7 mouse cellular contexts compared by ENCODE assay signal in the genomic region with DNA sequence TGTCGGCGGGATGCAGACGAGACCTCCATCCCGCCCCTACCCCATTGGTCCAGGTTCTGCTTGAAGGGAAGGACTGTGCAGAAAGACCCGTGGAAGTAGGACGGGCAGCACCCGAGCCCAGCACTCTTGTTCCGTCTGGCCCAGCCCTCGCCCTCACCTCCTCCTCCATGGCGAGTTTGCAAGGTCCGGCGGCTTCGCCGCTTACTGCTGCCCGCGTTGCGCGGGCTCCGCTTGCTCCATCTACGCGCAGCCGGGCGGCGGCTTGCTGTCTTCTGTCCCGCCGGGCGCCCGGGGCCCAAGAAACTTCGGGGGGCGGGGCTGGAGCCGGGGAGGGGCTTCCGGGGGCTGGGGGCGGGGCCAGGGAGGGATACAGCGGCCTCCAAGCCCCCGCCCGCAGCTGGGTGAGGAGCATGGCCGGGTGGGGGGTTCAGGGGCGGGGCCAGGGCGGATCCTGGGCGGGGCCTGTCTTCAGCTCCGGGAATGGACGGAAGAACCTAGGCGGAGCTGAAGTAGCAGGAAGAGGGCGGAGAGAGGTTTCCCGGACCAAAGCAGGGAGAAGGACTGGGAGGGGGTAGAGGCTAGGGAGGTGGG. TPM values are rescaled to one million over a fixed set of nuclear protein-coding genes. Genes with fewer than 3 reads are reported as not detected.
A peak's percentile ranks its signal among the peaks of the same experiment; 100 is the strongest.
DNase-seq lines count a peak whose midpoint lies in the region; ATAC-seq and TF ChIP-seq lines count a peak whose summit lies in the region.

A gene (minus strand): TSS at position 260 of the 591 bp plus-strand sequence.

- H3K27me3 ChIP-seq in intestine, postnatal 0 days (replicated peaks; ENCODE audit: control insufficient read depth, insufficient read depth, low read length) = no peaks in the 10 kb centered on the region
- H3K27me3 ChIP-seq in limb, embryonic 11.5 days (ENCODE audit: control insufficient read depth, insufficient read depth, low read length) = no peaks in the 10 kb centered on the region
- H3K27me3 ChIP-seq in midbrain, embryonic 14.5 days (ENCODE audit: control insufficient read depth, insufficient read depth, low read length) = no peaks in the 10 kb centered on the region

- no peaks in the 10 kb centered on the region for H3K9me3 ChIP-seq in intestine, postnatal 0 days (ENCODE audit: control insufficient read depth)
- H3K9me3 ChIP-seq in limb, embryonic 11.5 days (ENCODE audit: control insufficient read depth, low read length) = no peaks in the 10 kb centered on the region
- no peaks in the 10 kb centered on the region for H3K9me3 ChIP-seq in midbrain, embryonic 14.5 days (ENCODE audit: control insufficient read depth, low read length)

- no peaks in the 10 kb centered on the region for H3K36me3 ChIP-seq in intestine, postnatal 0 days (ENCODE audit: control insufficient read depth, insufficient read depth)
- H3K36me3 ChIP-seq in limb, embryonic 11.5 days (ENCODE audit: control insufficient read depth, insufficient read depth, low read length) = no peaks in the 10 kb centered on the region
- H3K36me3 ChIP-seq in midbrain, embryonic 14.5 days (ENCODE audit: control insufficient read depth, insufficient read depth, low read length) = no peaks in the 10 kb centered on the region

- H3K9ac ChIP-seq in intestine, postnatal 0 days (ENCODE audit: low read depth, low read length) = peak within 1 kb of the TSS; percentile 55
- peak within 1 kb of the TSS; percentile 49; the same call in 1 of the 2 replicates for H3K9ac ChIP-seq in limb, embryonic 11.5 days (ENCODE audit: low read length)
- peak within 1 kb of the TSS; percentile 50 for H3K9ac ChIP-seq in midbrain, embryonic 14.5 days (replicated peaks; ENCODE audit: low read length)

- no peak for TF ChIP-seq CTCF in intestine, postnatal 0 days (IDR thresholded peaks at IDR 0.05; ENCODE audit: low read depth)

- WGBS in intestine, postnatal 0 days = under 1% methylated on average over 42 of the region's 45 CpGs
- under 1% methylated on average over 42 of the region's 45 CpGs for WGBS in limb, embryonic 11.5 days
- WGBS in midbrain, embryonic 14.5 days = 1% methylated on average over 39 of the region's 45 CpGs

- H3K4me3 ChIP-seq in intestine, postnatal 0 days (ENCODE audit: low read depth, low read length) = peak within 1 kb of the TSS; percentile 54
- H3K4me3 ChIP-seq in limb, embryonic 11.5 days (ENCODE audit: low read depth, low read length) = peak within 1 kb of the TSS; percentile 48
- H3K4me3 ChIP-seq in midbrain, embryonic 14.5 days (replicated peaks; ENCODE audit: low read depth, low read length) = peak within 1 kb of the TSS; percentile 50

- H3K27ac ChIP-seq in intestine, postnatal 0 days (ENCODE audit: low read depth, low read length) = peak within 1 kb of the TSS; percentile 78
- peak within 1 kb of the TSS; percentile 25; the same call in 1 of the 2 replicates for H3K27ac ChIP-seq in limb, embryonic 11.5 days (replicated peaks; ENCODE audit: low read depth, low read length)
- peak within 1 kb of the TSS; percentile 74 for H3K27ac ChIP-seq in midbrain, embryonic 14.5 days (replicated peaks; ENCODE audit: low read depth, low read length)

- ATAC-seq in intestine, postnatal 0 days = peak; percentile 81
- ATAC-seq in limb, embryonic 11.5 days (ENCODE audit: insufficient number of reproducible peaks, low FRiP score, low TSS enrichment, low read depth) = peak; percentile 93
- peak; percentile 95 for ATAC-seq in midbrain, embryonic 14.5 days (ENCODE audit: low FRiP score, low TSS enrichment)

- peak; percentile 97 for DNase-seq in adrenal gland, postnatal 10 days
- peak; percentile 100 for DNase-seq in embryo, embryonic 9.5 days (ENCODE audit: extremely low spot score)
- DNase-seq in gonadal fat pad, adult 2 months (ENCODE audit: low read depth) = no peak
- peak; percentile 99 for DNase-seq in limb, embryonic 11.5 days (ENCODE audit: low spot score)
- peak; percentile 96 for DNase-seq in midbrain, embryonic 14.5 days
- peak; percentile 92 for DNase-seq in spleen, adult 18-20 months

- H3K4me1 ChIP-seq in intestine, postnatal 0 days (replicated peaks; ENCODE audit: control insufficient read depth, insufficient read depth, low read length) = peaks cover 15% of the 10 kb centered on the region
- H3K4me1 ChIP-seq in limb, embryonic 11.5 days (ENCODE audit: control insufficient read depth, insufficient read depth, low read length) = peaks cover 24% of the 10 kb centered on the region
- H3K4me1 ChIP-seq in midbrain, embryonic 14.5 days (ENCODE audit: control insufficient read depth, insufficient read depth, low read length) = peaks cover 10% of the 10 kb centered on the region; the same call in 1 of the 2 replicates

- peak within 1 kb of the TSS; percentile 77 for H3K4me2 ChIP-seq in intestine, postnatal 0 days (replicated peaks; ENCODE audit: low read depth)
- H3K4me2 ChIP-seq in limb, embryonic 11.5 days (ENCODE audit: low read depth, severe bottlenecking) = peak within 1 kb of the TSS; percentile 59
- H3K4me2 ChIP-seq in midbrain, embryonic 14.5 days (ENCODE audit: low read length) = peak within 1 kb of the TSS; percentile 71

RNA-seq across cellular contexts. Expression of the gene that starts here (rescaled TPM):
- total RNA-seq in adrenal gland, postnatal 10 days (2021) = 10 to 100 TPM; 32.5 to 37.8 TPM
- polyA plus RNA-seq in gonadal fat pad, adult 2 months (2012; rRNA removed) = 22.4 and 23.6 TPM in 2 replicates
- 6.6 and 6.7 TPM in 2 replicates for polyA plus RNA-seq in intestine, postnatal 0 days (2015; fragmentation: Nextera tagmentation; extraction: Ambion mirVana)
- 12.2 and 12.5 TPM in 2 replicates for polyA plus RNA-seq in limb, embryonic 11.5 days (2014; fragmentation: Nextera tagmentation; extraction: Ambion mirVana)
- polyA plus RNA-seq in midbrain, embryonic 14.5 days (2014; fragmentation: Nextera tagmentation; extraction: Ambion mirVana) = 2.9 and 4.6 TPM in 2 replicates

Comparison
In these comparisons a context has a peak if more than half of its experiments do, and no peak if none do; other contexts are left out.
1. H3K27ac ChIP-seq: peak in every context shown above with its lines; median percentile 78 in intestine, postnatal 0 days; 74 in midbrain, embryonic 14.5 days; 25 in limb, embryonic 11.5 days.